Mouse (Mus musculus) limb, embryonic 14.5 days (tissue): ENCODE measurements around the gene Plekho1. TPM values are rescaled to one million over a fixed set of nuclear protein-coding genes. Genes with fewer than 3 reads are reported as not detected.

Source experiments
- ATAC-seq: fragments of 200-750 bp; cut with Nextera tagmentation; 2 replicates; pipeline ENCODE4 v1.8.0; 2017; ENCODE audit warnings: low read depth, moderate number of reproducible peaks, moderate TSS enrichment; ENCODE audit not compliant: low FRiP score
- DNase-seq: peaks from one replicate; pipeline ENCODE4 v3.0.0-alpha.2; 2015; ENCODE audit warnings: low spot score
- H3K27ac ChIP-seq: fragments of 300-500 bp; sonication (generic); replicated peaks from 2 replicates; pipeline ENCODE4 v1.5.1; 2014; ENCODE audit warnings: low read depth, mild to moderate bottlenecking, low read length, moderate library complexity, mixed read lengths
- H3K27me3 ChIP-seq: fragments of 300-500 bp; sonication (generic); 2 replicates; pipeline ENCODE4 v1.6.1; 2014; ENCODE audit warnings: low read length, mixed read lengths; ENCODE audit not compliant: control insufficient read depth, insufficient read depth
- H3K36me3 ChIP-seq: fragments of 300-500 bp; sonication (generic); 2 replicates; pipeline ENCODE4 v1.6.1; 2014; ENCODE audit warnings: mild to moderate bottlenecking, low read length, moderate library complexity, mixed read lengths; ENCODE audit not compliant: control insufficient read depth, insufficient read depth
- H3K4me1 ChIP-seq: fragments of 300-500 bp; sonication (generic); 2 replicates; pipeline ENCODE4 v1.6.1; 2014; ENCODE audit warnings: antibody characterized with exemption, low read length, mixed read lengths; ENCODE audit not compliant: control insufficient read depth, insufficient read depth
- H3K4me2 ChIP-seq: fragments of 300-500 bp; sonication (generic); replicated peaks from 2 replicates; pipeline ENCODE4 v1.6.1; 2014; ENCODE audit warnings: low read depth, mild to moderate bottlenecking, low read length, moderate library complexity; ENCODE audit not compliant: severe bottlenecking
- H3K4me3 ChIP-seq: fragments of 300-500 bp; sonication (generic); replicated peaks from 2 replicates; pipeline ENCODE4 v1.5.1; 2014; ENCODE audit warnings: low read length
- H3K9ac ChIP-seq: fragments of 300-500 bp; sonication (generic); 2 replicates; pipeline ENCODE4 v1.6.1; 2014; ENCODE audit warnings: mild to moderate bottlenecking, low read depth, low read length, moderate library complexity; ENCODE audit not compliant: severe bottlenecking
- H3K9me3 ChIP-seq: fragments of 300-500 bp; sonication (generic); 2 replicates; pipeline ENCODE4 v1.6.1; 2016; ENCODE audit warnings: low read length; ENCODE audit not compliant: control insufficient read depth
- POLR2A ChIP-seq: fragments of 200-500 bp; IDR thresholded peaks from 2 replicates; pipeline ENCODE4 v1.8.0; 2012; ENCODE audit warnings: inconsistent platforms, mild to moderate bottlenecking, moderate library complexity, borderline replicate concordance; ENCODE audit not compliant: insufficient read depth, insufficient read length; ENCODE audit errors: extremely low read depth
- WGBS: fragments of 180-500 bp; shearing (Covaris S2); extraction: QIAGEN DNeasy Blood & Tissue Kit; methylation state at CpG from one replicate; pipeline ENCODE4 v1.1.7; 2014; 5-methylcytosine and 5-hydroxymethylcytosine counted together
- polyA plus RNA-seq, 2 experiments: library from polyadenylated mRNA; depleted of rRNA in 1 of 2; stranded (reverse) in 1 of 2; unstranded in 1 of 2; fragments of >200 nt; fragmentation: Nextera tagmentation in 1 of 2; extraction: Ambion mirVana in 1 of 2; gene quantifications; 2 replicates each; pipeline versions ENCODE4 v1.2.1 to v1.2.3; 2012 to 2014

Gene Plekho1
- polyA plus RNA-seq, 2 experiments = 38.0 to 120 TPM

DNA sequence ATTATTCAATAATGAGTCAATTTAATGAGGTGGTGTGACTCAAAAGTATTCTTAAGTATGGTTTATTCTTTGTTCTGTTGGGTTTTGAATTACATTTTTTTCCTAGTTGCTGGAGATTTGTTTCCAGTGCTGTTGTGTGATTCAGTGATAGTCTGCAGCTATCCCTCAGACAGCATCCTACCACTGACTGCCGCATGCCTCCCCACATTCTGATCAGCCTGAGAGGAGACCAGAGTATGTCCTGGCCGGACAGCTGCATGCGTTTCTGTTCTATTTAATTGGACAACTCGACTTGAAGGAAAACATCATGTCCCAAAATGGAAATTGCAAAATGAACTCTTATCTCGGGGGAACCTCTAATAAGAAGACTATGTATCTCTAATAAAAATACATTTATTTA is 47.5 kb downstream of the Plekho1 start:
- ATAC-seq = no peak
- DNase-seq = no peak
- no peaks in the 10 kb centered on the region for H3K9me3 ChIP-seq
- H3K27me3 ChIP-seq = no peaks in the 10 kb centered on the region
- TF ChIP-seq POLR2A = no peak
- H3K36me3 ChIP-seq = peaks cover 35% of the 10 kb centered on the region
- 89% methylated on average over 5 of the region's 5 CpGs for WGBS
- no peak overlapping the region for H3K4me3 ChIP-seq
- no peak overlapping the region for H3K27ac ChIP-seq
- H3K9ac ChIP-seq = no peak overlapping the region
- H3K4me1 ChIP-seq = no peaks in the 10 kb centered on the region
- no peak overlapping the region for H3K4me2 ChIP-seq

DNA sequence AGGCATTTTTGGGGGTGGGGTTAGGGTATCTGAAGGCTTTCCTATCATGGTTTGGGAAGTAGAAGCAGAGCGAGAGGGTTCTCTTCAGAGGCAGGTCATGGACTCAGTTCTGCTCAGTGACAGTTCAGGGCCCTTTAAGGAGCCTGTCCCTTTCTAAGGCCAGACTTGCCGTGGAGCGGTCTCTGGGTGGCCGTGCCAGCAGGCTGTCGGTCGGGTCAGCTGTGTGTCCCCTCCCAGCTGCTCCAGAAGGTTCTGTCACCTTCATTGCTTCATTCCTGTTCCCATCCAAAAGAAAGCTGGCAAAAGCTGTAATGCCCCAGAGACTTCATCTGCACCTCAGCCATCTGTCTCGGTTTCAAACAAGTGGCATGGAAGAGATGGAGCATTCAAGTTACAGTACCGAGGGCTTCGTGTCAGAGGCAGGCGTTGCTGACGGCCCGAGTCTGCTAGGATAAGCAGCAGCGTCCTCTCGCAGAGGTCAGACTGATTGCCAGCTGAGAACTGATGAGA is 50.0 kb downstream of the Plekho1 start:
- Histone ChIP-seq H3K4me1 (no peaks in the 10 kb centered on the region), H3K4me3 (no peak overlapping the region), H3K27me3 (no peaks in the 10 kb centered on the region), H3K9ac (no peak overlapping the region), H3K4me2 (no peak overlapping the region), H3K27ac (no peak overlapping the region), H3K36me3 (peaks cover 60% of the 10 kb centered on the region), H3K9me3 (no peaks in the 10 kb centered on the region)
- DNase-seq = no peak
- WGBS = 89% methylated on average over 14 of the region's 14 CpGs
- no peak for ATAC-seq
- TF ChIP-seq POLR2A = no peak

DNA sequence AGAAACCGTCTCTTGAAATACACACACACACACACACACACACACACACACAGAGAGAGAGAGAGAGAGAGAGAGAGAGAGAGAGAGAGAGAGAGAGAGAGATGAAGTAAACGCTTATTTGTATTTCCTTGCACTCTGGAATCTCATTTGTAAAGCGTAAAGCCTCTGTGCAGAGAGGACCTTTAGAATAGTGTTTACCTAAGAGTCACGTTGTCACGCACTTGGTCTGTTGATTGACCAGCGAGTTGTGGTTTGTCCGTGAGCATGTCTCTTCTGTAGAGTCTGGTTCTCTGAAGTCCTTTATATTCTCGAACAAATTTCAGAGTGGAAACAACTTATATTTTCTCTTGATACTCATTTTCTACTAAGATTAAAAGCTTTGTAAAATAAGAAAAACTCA is 51.1 kb downstream of the Plekho1 start:
- Histone ChIP-seq H3K4me2 (no peak overlapping the region), H3K4me3 (no peak overlapping the region), H3K9ac (no peak overlapping the region), H3K36me3 (peaks cover 68% of the 10 kb centered on the region), H3K9me3 (no peaks in the 10 kb centered on the region), H3K4me1 (no peaks in the 10 kb centered on the region), H3K27ac (no peak overlapping the region), H3K27me3 (no peaks in the 10 kb centered on the region)
- TF ChIP-seq POLR2A = no peak
- DNase-seq (no peak), ATAC-seq (no peak)
- 96% methylated on average over 8 of the region's 8 CpGs for WGBS

DNA sequence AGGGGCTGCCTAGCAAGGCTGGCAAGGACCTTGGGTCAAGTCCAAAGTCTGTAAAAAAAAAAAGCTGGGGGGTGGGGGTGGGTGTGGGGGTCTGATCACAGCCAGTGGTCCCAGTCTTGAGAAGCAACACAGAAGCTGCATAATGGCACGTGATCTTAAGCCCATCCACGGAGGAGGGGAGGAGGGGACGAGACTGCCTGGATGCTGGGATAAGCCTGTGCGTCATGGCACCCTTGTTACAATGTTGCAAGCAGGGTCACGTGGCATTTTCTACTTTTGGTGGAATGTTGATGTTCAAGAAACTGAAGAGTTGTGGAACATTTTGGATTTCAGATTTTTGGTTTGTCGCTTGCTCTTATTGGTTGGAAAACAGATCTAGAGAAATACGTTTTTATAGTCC is 52.6 kb downstream of the Plekho1 start:
- no peak for ATAC-seq
- H3K9ac ChIP-seq = no peak overlapping the region
- no peak for TF ChIP-seq POLR2A
- H3K27me3 ChIP-seq = no peaks in the 10 kb centered on the region
- H3K4me3 ChIP-seq = no peak overlapping the region
- 96% methylated on average over 7 of the region's 7 CpGs for WGBS
- no peak overlapping the region for H3K27ac ChIP-seq
- no peak for DNase-seq
- no peaks in the 10 kb centered on the region for H3K9me3 ChIP-seq
- no peak overlapping the region for H3K4me2 ChIP-seq
- H3K4me1 ChIP-seq = no peaks in the 10 kb centered on the region
- peaks cover 81% of the 10 kb centered on the region for H3K36me3 ChIP-seq

DNA sequence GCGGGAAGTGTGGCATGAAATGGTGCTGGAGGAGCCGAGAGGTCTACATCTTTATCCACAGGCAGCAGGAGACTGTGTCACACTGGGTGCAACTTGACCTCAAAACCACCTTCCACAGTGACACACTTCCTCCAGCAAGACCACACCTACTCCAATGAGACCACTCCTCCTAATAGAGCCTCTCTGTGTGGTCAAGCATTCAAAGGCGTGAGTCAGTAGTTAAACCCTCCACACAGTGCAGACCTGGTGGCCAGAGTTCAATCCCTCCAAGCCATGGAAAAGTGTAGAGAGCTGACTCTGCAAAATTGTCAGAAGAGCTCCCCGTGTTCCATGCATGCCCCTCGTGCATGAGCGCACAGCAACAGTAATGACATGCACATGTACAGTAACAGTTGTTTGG is 53.1 kb downstream of the Plekho1 start:
- no peak for TF ChIP-seq POLR2A
- no peaks in the 10 kb centered on the region for H3K9me3 ChIP-seq
- H3K36me3 ChIP-seq = peaks cover 86% of the 10 kb centered on the region
- DNase-seq = no peak
- no peak overlapping the region for H3K27ac ChIP-seq
- no peak overlapping the region for H3K4me2 ChIP-seq
- H3K4me3 ChIP-seq = no peak overlapping the region
- 86% methylated on average over 6 of the region's 6 CpGs for whole genome bisulfite sequencing
- no peaks in the 10 kb centered on the region for H3K27me3 ChIP-seq
- ATAC-seq = no peak
- H3K4me1 ChIP-seq = no peaks in the 10 kb centered on the region
- no peak overlapping the region for H3K9ac ChIP-seq

DNA sequence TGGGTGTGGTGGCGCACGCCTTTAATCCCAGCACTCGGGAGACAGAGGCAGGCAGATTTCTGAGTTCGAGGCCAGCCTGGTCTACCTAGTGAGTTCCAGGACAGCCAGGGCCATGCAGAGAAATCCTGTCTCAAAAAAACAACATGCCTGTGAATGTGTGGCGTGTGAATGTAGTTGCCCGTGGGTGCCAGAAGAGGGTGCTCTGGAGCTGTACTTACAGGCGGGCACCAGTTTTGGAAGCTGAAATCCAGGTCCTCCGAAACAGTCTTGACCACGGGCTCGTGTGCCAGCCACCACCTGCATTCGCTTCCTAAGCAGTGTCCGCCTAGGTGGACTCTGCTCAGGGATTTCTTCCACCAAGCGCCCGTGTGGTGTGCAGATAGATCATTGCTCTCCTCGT is 57.0 kb downstream of the Plekho1 start:
- no peak overlapping the region for H3K4me3 ChIP-seq
- DNase-seq = no peak
- H3K4me2 ChIP-seq = no peak overlapping the region
- no peak overlapping the region for H3K9ac ChIP-seq
- WGBS = 95% methylated on average over 15 of the region's 15 CpGs
- no peaks in the 10 kb centered on the region for H3K27me3 ChIP-seq
- H3K36me3 ChIP-seq = peaks cover 84% of the 10 kb centered on the region
- no peaks in the 10 kb centered on the region for H3K4me1 ChIP-seq
- no peak overlapping the region for H3K27ac ChIP-seq
- no peaks in the 10 kb centered on the region for H3K9me3 ChIP-seq
- no peak for TF ChIP-seq POLR2A
- ATAC-seq = no peak

Other genes starting within 250 kb of the Plekho1 start
- 38.4 and 40.9 TPM in 2 replicates for gene Tars2, start 235.8 kb downstream of the Plekho1 start, polyA plus RNA-seq (2012; rRNA removed)
- gene Tars2, start 235.8 kb downstream of the Plekho1 start, polyA plus RNA-seq (2014; fragmentation: Nextera tagmentation; extraction: Ambion mirVana) = 39.6 and 40.3 TPM in 2 replicates
- 22.0 and 23.3 TPM in 2 replicates for gene Rprd2, start 177.1 kb downstream of the Plekho1 start, polyA plus RNA-seq (2012; rRNA removed)
- gene Rprd2, start 177.1 kb downstream of the Plekho1 start, polyA plus RNA-seq (2014; fragmentation: Nextera tagmentation; extraction: Ambion mirVana) = 19.9 and 24.8 TPM in 2 replicates
- gene Prpf3, start 140.1 kb downstream of the Plekho1 start, polyA plus RNA-seq (2012; rRNA removed) = 44.1 and 53.8 TPM in 2 replicates
- gene Prpf3, start 140.1 kb downstream of the Plekho1 start, polyA plus RNA-seq (2014; fragmentation: Nextera tagmentation; extraction: Ambion mirVana) = 46.1 and 50.9 TPM in 2 replicates
- gene Mrps21, start 124.5 kb downstream of the Plekho1 start, polyA plus RNA-seq (2012; rRNA removed) = 113 and 155 TPM in 2 replicates
- gene Mrps21, start 124.5 kb downstream of the Plekho1 start, polyA plus RNA-seq (2014; fragmentation: Nextera tagmentation; extraction: Ambion mirVana) = 294 and 303 TPM in 2 replicates
- gene Ciart, start 113.8 kb downstream of the Plekho1 start, polyA plus RNA-seq (2012; rRNA removed) = 8.4 and 10.9 TPM in 2 replicates
- 4.4 and 5.4 TPM in 2 replicates for gene Ciart, start 113.8 kb downstream of the Plekho1 start, polyA plus RNA-seq (2014; fragmentation: Nextera tagmentation; extraction: Ambion mirVana)
- gene BC028528, start 104.0 kb downstream of the Plekho1 start, polyA plus RNA-seq (2012; rRNA removed) = 16.6 and 20.6 TPM in 2 replicates
- 16.6 and 21.1 TPM in 2 replicates for gene BC028528, start 104.0 kb downstream of the Plekho1 start, polyA plus RNA-seq (2014; fragmentation: Nextera tagmentation; extraction: Ambion mirVana)
- gene Aph1a, start 102.0 kb downstream of the Plekho1 start, polyA plus RNA-seq (2012; rRNA removed) = 116 and 150 TPM in 2 replicates
- 35.8 and 36.1 TPM in 2 replicates for gene Aph1a, start 102.0 kb downstream of the Plekho1 start, polyA plus RNA-seq (2014; fragmentation: Nextera tagmentation; extraction: Ambion mirVana)
- gene Car14, start 91.3 kb downstream of the Plekho1 start, polyA plus RNA-seq (2012; rRNA removed) = 11.3 and 14.9 TPM in 2 replicates
- 11.5 and 16.4 TPM in 2 replicates for gene Car14, start 91.3 kb downstream of the Plekho1 start, polyA plus RNA-seq (2014; fragmentation: Nextera tagmentation; extraction: Ambion mirVana)
- 97.0 and 137 TPM in 2 replicates for gene Anp32e, start 66.8 kb downstream of the Plekho1 start, polyA plus RNA-seq (2012; rRNA removed)
- 55.0 and 66.2 TPM in 2 replicates for gene Anp32e, start 66.8 kb downstream of the Plekho1 start, polyA plus RNA-seq (2014; fragmentation: Nextera tagmentation; extraction: Ambion mirVana)
- gene Vps45, start 62.5 kb upstream of the Plekho1 start, polyA plus RNA-seq (2012; rRNA removed) = 13.8 and 16.5 TPM in 2 replicates
- 26.9 and 27.0 TPM in 2 replicates for gene Vps45, start 62.5 kb upstream of the Plekho1 start, polyA plus RNA-seq (2014; fragmentation: Nextera tagmentation; extraction: Ambion mirVana)
- gene Otud7b, start 108.5 kb upstream of the Plekho1 start, polyA plus RNA-seq (2012; rRNA removed) = 14.0 and 14.3 TPM in 2 replicates
- gene Otud7b, start 108.5 kb upstream of the Plekho1 start, polyA plus RNA-seq (2014; fragmentation: Nextera tagmentation; extraction: Ambion mirVana) = 20.9 and 24.7 TPM in 2 replicates
- 42.9 and 44.9 TPM in 2 replicates for gene Mtmr11, start 166.0 kb upstream of the Plekho1 start, polyA plus RNA-seq (2012; rRNA removed)
- 27.5 and 34.1 TPM in 2 replicates for gene Mtmr11, start 166.0 kb upstream of the Plekho1 start, polyA plus RNA-seq (2014; fragmentation: Nextera tagmentation; extraction: Ambion mirVana)
- gene Sf3b4, start 176.3 kb upstream of the Plekho1 start, polyA plus RNA-seq (2012; rRNA removed) = 126 and 185 TPM in 2 replicates
- gene Sf3b4, start 176.3 kb upstream of the Plekho1 start, polyA plus RNA-seq (2014; fragmentation: Nextera tagmentation; extraction: Ambion mirVana) = 173 and 179 TPM in 2 replicates
- 13.2 and 13.8 TPM in 2 replicates for gene Sv2a, start 185.2 kb upstream of the Plekho1 start, polyA plus RNA-seq (2012; rRNA removed)
- gene Sv2a, start 185.2 kb upstream of the Plekho1 start, polyA plus RNA-seq (2014; fragmentation: Nextera tagmentation; extraction: Ambion mirVana) = 3.6 and 3.8 TPM in 2 replicates
- 38.8 and 43.9 TPM in 2 replicates for gene Bola1, start 223.7 kb upstream of the Plekho1 start, polyA plus RNA-seq (2012; rRNA removed)
- 47.7 and 60.2 TPM in 2 replicates for gene Bola1, start 223.7 kb upstream of the Plekho1 start, polyA plus RNA-seq (2014; fragmentation: Nextera tagmentation; extraction: Ambion mirVana)
- gene Hist2h2ab, start 223.9 kb upstream of the Plekho1 start, polyA plus RNA-seq (2012; rRNA removed) = 1.7 and 2.7 TPM in 2 replicates
- gene Hist2h2ab, start 223.9 kb upstream of the Plekho1 start, polyA plus RNA-seq (2014; fragmentation: Nextera tagmentation; extraction: Ambion mirVana) = 0.99 and 1.3 TPM in 2 replicates
- gene Hist2h2ac, start 224.9 kb upstream of the Plekho1 start, polyA plus RNA-seq (2012; rRNA removed) = 11.8 and 14.2 TPM in 2 replicates
- gene Hist2h2ac, start 224.9 kb upstream of the Plekho1 start, polyA plus RNA-seq (2014; fragmentation: Nextera tagmentation; extraction: Ambion mirVana) = 7.0 and 8.9 TPM in 2 replicates
- gene Hist2h2be, start 225.1 kb upstream of the Plekho1 start, polyA plus RNA-seq (2012; rRNA removed) = 8.5 TPM in 2 replicates
- gene Hist2h2be, start 225.1 kb upstream of the Plekho1 start, polyA plus RNA-seq (2014; fragmentation: Nextera tagmentation; extraction: Ambion mirVana) = 5.2 and 7.5 TPM in 2 replicates
- gene Hist2h3c2, start 243.1 kb upstream of the Plekho1 start, polyA plus RNA-seq (2012; rRNA removed) = 74.4 and 95.3 TPM in 2 replicates
- gene Hist2h3c2, start 243.1 kb upstream of the Plekho1 start, polyA plus RNA-seq (2014; fragmentation: Nextera tagmentation; extraction: Ambion mirVana) = 8.0 and 9.3 TPM in 2 replicates
- gene Hist2h2aa2, start 244.3 kb upstream of the Plekho1 start, polyA plus RNA-seq (2012; rRNA removed) = 9.7 and 28.1 TPM in 2 replicates
- gene Hist2h2aa2, start 244.3 kb upstream of the Plekho1 start, polyA plus RNA-seq (2014; fragmentation: Nextera tagmentation; extraction: Ambion mirVana) = 30.9 and 33.1 TPM in 2 replicates
- 44.2 and 73.5 TPM in 2 replicates for gene Hist2h2aa1, start 249.5 kb upstream of the Plekho1 start, polyA plus RNA-seq (2012; rRNA removed)
- gene Hist2h2aa1, start 249.5 kb upstream of the Plekho1 start, polyA plus RNA-seq (2014; fragmentation: Nextera tagmentation; extraction: Ambion mirVana) = 18.1 and 21.2 TPM in 2 replicates